Mouse (Mus musculus): Measurements from ENCODE around the gene Snx6. TPM values are rescaled to one million over a fixed set of nuclear protein-coding genes. Genes with fewer than 3 reads are reported as not detected.

Gene Snx6
- polyA plus RNA-seq, 1 experiment from 2014 or later, result 245 TPM

DNA sequence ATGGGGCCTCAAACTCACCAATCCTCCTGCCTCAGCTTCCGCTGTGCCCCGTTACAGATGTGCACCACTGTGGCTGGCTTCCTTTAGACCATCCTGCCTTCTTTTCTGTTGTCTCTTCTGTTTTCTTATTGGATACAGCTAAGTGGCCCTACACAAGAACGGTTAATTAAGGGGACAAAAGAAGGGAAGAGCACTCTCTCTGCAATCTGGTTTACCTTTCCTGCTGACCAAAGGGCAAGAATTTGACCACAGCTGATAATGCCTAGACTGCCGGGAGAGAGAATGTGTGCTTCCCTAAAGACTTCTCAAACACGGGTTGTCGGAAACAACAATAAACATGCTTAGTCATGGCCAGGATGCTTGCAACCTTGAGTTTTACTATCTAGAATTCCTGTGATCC is 12.0 kb upstream of the Snx6 start:
- Histone ChIP-seq H3K9me3 (ENCODE audit: control insufficient read depth, low read length) (no peaks in the 10 kb centered on the region), H3K9ac (ENCODE audit: low read depth, low read length) (no peak overlapping the region), H3K27me3 (ENCODE audit: control insufficient read depth, insufficient read depth, low read length) (no peaks in the 10 kb centered on the region), H3K4me1 (replicated peaks; ENCODE audit: control insufficient read depth, insufficient read depth, low read length) (no peaks in the 10 kb centered on the region), H3K4me2 (replicated peaks; ENCODE audit: low read depth, low read length) (no peak overlapping the region), H3K4me3 (ENCODE audit: low read depth, low read length) (no peak overlapping the region), H3K36me3 (ENCODE audit: control insufficient read depth, insufficient read depth, low read length) (no peaks in the 10 kb centered on the region), H3K27ac (ENCODE audit: low read depth, low read length) (no peak overlapping the region)
- ATAC-seq (ENCODE audit: low FRiP score) (no peak), DNase-seq (ENCODE audit: low spot score) (no peak)
- 69% methylated on average over 6 of the region's 6 CpGs for WGBS

GRCm38 (mm10) chr12:54806131-54806530 is 10.6 kb upstream of the Snx6 start:
- no peak overlapping the region for H3K4me3 ChIP-seq (ENCODE audit: low read depth, low read length)
- WGBS, result 76% methylated on average over 6 of the region's 6 CpGs
- ATAC-seq (ENCODE audit: low FRiP score) (no peak), DNase-seq (ENCODE audit: low spot score) (no peak)
- H3K9ac ChIP-seq (ENCODE audit: low read depth, low read length), result no peak overlapping the region
- no peaks in the 10 kb centered on the region for H3K9me3 ChIP-seq (ENCODE audit: control insufficient read depth, low read length)
- H3K27ac ChIP-seq (ENCODE audit: low read depth, low read length), result no peak overlapping the region
- no peak overlapping the region for H3K4me2 ChIP-seq (replicated peaks; ENCODE audit: low read depth, low read length)
- no peaks in the 10 kb centered on the region for H3K36me3 ChIP-seq (ENCODE audit: control insufficient read depth, insufficient read depth, low read length)
- no peaks in the 10 kb centered on the region for H3K4me1 ChIP-seq (replicated peaks; ENCODE audit: control insufficient read depth, insufficient read depth, low read length)
- no peaks in the 10 kb centered on the region for H3K27me3 ChIP-seq (ENCODE audit: control insufficient read depth, insufficient read depth, low read length)

DNA sequence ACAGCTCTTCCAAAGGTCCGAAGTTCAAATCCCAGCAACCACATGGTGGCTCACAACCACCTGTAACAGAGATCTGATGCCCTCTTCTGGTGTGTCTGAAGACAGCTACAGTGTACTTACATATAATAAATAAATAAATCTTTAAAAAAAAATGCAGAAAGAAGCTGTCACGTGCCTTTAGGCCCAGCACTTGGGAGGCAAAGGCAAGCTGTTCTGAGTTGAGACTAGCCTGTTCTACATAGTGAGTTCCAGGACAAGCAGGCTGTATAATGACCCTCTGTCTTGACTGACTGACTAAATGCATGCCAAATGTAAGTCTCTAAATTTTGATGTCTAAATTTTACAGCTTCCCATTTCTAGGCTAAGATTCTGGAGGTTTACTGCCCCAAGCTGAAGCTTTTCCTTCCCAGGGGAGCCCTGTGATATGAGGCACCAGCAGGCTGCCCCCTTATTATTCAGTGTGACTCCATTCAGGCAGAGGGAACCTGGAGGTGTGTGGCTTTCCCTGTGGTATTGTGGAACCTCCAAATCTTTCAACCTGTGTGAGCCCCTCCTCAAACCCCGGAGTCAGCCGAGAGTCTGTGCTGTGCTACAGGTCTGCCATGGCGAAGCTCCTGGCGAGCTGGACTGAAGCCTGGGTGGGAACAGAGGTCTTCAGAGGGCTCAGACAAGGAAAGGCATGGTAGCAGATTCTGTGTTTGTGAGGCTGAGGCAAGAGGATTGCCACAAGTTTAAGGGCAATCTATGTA is 9.9 kb upstream of the Snx6 start:
- no peaks in the 10 kb centered on the region for H3K9me3 ChIP-seq (ENCODE audit: control insufficient read depth, low read length)

GRCm38 (mm10) chr12:54803531-54803930 is 8.0 kb upstream of the Snx6 start:
- Histone ChIP-seq H3K4me1 (replicated peaks; ENCODE audit: control insufficient read depth, insufficient read depth, low read length) (no peaks in the 10 kb centered on the region), H3K4me2 (replicated peaks; ENCODE audit: low read depth, low read length) (no peak overlapping the region), H3K9ac (ENCODE audit: low read depth, low read length) (no peak overlapping the region), H3K36me3 (ENCODE audit: control insufficient read depth, insufficient read depth, low read length) (no peaks in the 10 kb centered on the region), H3K4me3 (ENCODE audit: low read depth, low read length) (no peak overlapping the region), H3K27ac (ENCODE audit: low read depth, low read length) (no peak overlapping the region), H3K9me3 (ENCODE audit: control insufficient read depth, low read length) (no peaks in the 10 kb centered on the region), H3K27me3 (ENCODE audit: control insufficient read depth, insufficient read depth, low read length) (no peaks in the 10 kb centered on the region)
- 88% methylated on average over 3 of the region's 3 CpGs for WGBS
- no peak for DNase-seq (ENCODE audit: low spot score)
- ATAC-seq (ENCODE audit: low FRiP score), result no peak

More for the DNA sequence above, 9.9 kb upstream of the Snx6 start:
- WGBS, result 80% methylated on average over 6 of the region's 6 CpGs
- Histone ChIP-seq H3K36me3 (ENCODE audit: control insufficient read depth, insufficient read depth, low read length) (no peaks in the 10 kb centered on the region), H3K27me3 (ENCODE audit: control insufficient read depth, insufficient read depth, low read length) (no peaks in the 10 kb centered on the region), H3K27ac (ENCODE audit: low read depth, low read length) (no peak overlapping the region), H3K4me3 (ENCODE audit: low read depth, low read length) (no peak overlapping the region), H3K4me1 (replicated peaks; ENCODE audit: control insufficient read depth, insufficient read depth, low read length) (no peaks in the 10 kb centered on the region), H3K9ac (ENCODE audit: low read depth, low read length) (no peak overlapping the region), H3K4me2 (replicated peaks; ENCODE audit: low read depth, low read length) (no peak overlapping the region)
- ATAC-seq (ENCODE audit: low FRiP score), result no peak
- no peak for DNase-seq (ENCODE audit: low spot score)

GRCm38 (mm10) chr12:54796516-54797195 is 1.2 kb upstream of the Snx6 start:
- ATAC-seq (ENCODE audit: low FRiP score) (no peak), DNase-seq (ENCODE audit: low spot score) (no peak)
- Histone ChIP-seq H3K4me2 (replicated peaks; ENCODE audit: low read depth, low read length) (no peak overlapping the region), H3K27me3 (ENCODE audit: control insufficient read depth, insufficient read depth, low read length) (no peaks in the 10 kb centered on the region), H3K9ac (ENCODE audit: low read depth, low read length) (no peak overlapping the region), H3K9me3 (ENCODE audit: control insufficient read depth, low read length) (no peaks in the 10 kb centered on the region), H3K4me1 (replicated peaks; ENCODE audit: control insufficient read depth, insufficient read depth, low read length) (peaks cover 5% of the 10 kb centered on the region), H3K4me3 (ENCODE audit: low read depth, low read length) (no peak overlapping the region), H3K36me3 (ENCODE audit: control insufficient read depth, insufficient read depth, low read length) (no peaks in the 10 kb centered on the region), H3K27ac (ENCODE audit: low read depth, low read length) (no peak overlapping the region)
- WGBS, result 89% methylated on average over 8 of the region's 8 CpGs

- Histone ChIP-seq H3K4me2 (replicated peaks; ENCODE audit: low read depth, low read length) (peak overlapping the region; percentile 74), H3K4me1 (replicated peaks; ENCODE audit: control insufficient read depth, insufficient read depth, low read length) (peaks cover 6% of the 10 kb centered on the region), H3K9me3 (ENCODE audit: control insufficient read depth, low read length) (no peaks in the 10 kb centered on the region), H3K27ac (ENCODE audit: low read depth, low read length) (no peak overlapping the region), H3K27me3 (ENCODE audit: control insufficient read depth, insufficient read depth, low read length) (no peaks in the 10 kb centered on the region), H3K36me3 (ENCODE audit: control insufficient read depth, insufficient read depth, low read length) (no peaks in the 10 kb centered on the region), H3K9ac (ENCODE audit: low read depth, low read length) (peak overlapping the region; percentile 96; the same call in 1 of the 2 replicates), H3K4me3 (ENCODE audit: low read depth, low read length) (peak overlapping the region; percentile 94)
- DNase-seq (ENCODE audit: low spot score), result no peak
- no peak for ATAC-seq (ENCODE audit: low FRiP score)
- 47% methylated on average over 3 of the region's 3 CpGs for WGBS
Observed at GRCm38 (mm10) chr12:54794392-54794791, 1.1 kb downstream of the Snx6 start.

DNA sequence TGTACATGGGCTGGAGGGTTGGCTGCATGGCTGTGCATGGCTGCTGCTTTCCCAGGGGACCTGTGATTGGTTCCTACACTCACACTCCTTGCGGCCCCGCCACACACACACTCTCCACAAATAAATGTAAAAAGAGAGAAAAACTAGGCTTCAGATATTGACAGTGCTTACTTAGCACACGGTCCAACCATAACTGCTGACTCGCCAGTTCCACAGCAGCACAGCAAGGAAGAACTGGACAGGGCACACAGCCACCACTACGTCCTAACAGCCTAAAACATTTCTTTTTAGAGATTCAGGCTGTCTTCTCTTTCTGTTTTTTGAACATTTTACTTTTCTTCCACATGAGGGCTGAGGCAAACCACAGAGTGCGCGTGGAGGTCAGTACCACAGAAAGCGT is 4.0 kb downstream of the Snx6 start:
- ATAC-seq (ENCODE audit: low FRiP score), result no peak
- 81% methylated on average over 8 of the region's 8 CpGs for WGBS
- no peaks in the 10 kb centered on the region for H3K27me3 ChIP-seq (ENCODE audit: control insufficient read depth, insufficient read depth, low read length)
- peaks cover 8% of the 10 kb centered on the region for H3K4me1 ChIP-seq (replicated peaks; ENCODE audit: control insufficient read depth, insufficient read depth, low read length)
- H3K4me3 ChIP-seq (ENCODE audit: low read depth, low read length), result no peak overlapping the region
- no peak overlapping the region for H3K27ac ChIP-seq (ENCODE audit: low read depth, low read length)
- H3K9me3 ChIP-seq (ENCODE audit: control insufficient read depth, low read length), result no peaks in the 10 kb centered on the region
- no peak overlapping the region for H3K4me2 ChIP-seq (replicated peaks; ENCODE audit: low read depth, low read length)
- no peak overlapping the region for H3K9ac ChIP-seq (ENCODE audit: low read depth, low read length)
- no peak for DNase-seq (ENCODE audit: low spot score)
- no peaks in the 10 kb centered on the region for H3K36me3 ChIP-seq (ENCODE audit: control insufficient read depth, insufficient read depth, low read length)

- Histone ChIP-seq H3K4me1 (replicated peaks; ENCODE audit: control insufficient read depth, insufficient read depth, low read length) (peaks cover 8% of the 10 kb centered on the region), H3K4me2 (replicated peaks; ENCODE audit: low read depth, low read length) (no peak overlapping the region), H3K27me3 (ENCODE audit: control insufficient read depth, insufficient read depth, low read length) (no peaks in the 10 kb centered on the region), H3K36me3 (ENCODE audit: control insufficient read depth, insufficient read depth, low read length) (no peaks in the 10 kb centered on the region), H3K27ac (ENCODE audit: low read depth, low read length) (no peak overlapping the region), H3K4me3 (ENCODE audit: low read depth, low read length) (no peak overlapping the region), H3K9ac (ENCODE audit: low read depth, low read length) (no peak overlapping the region), H3K9me3 (ENCODE audit: control insufficient read depth, low read length) (no peaks in the 10 kb centered on the region)
- ATAC-seq (ENCODE audit: low FRiP score) (peak; percentile 27; the same call in 1 of the 2 replicates), DNase-seq (ENCODE audit: low spot score) (peak; percentile 37)
- 26% methylated on average over 11 of the region's 11 CpGs for WGBS
Observed at GRCm38 (mm10) chr12:54789346-54790143, 6.0 kb downstream of the Snx6 start.

Data from hindbrain, embryonic 11.5 days (tissue).